Mouse (Mus musculus): Measurements from ENCODE around the gene Khdc3.

DNA sequence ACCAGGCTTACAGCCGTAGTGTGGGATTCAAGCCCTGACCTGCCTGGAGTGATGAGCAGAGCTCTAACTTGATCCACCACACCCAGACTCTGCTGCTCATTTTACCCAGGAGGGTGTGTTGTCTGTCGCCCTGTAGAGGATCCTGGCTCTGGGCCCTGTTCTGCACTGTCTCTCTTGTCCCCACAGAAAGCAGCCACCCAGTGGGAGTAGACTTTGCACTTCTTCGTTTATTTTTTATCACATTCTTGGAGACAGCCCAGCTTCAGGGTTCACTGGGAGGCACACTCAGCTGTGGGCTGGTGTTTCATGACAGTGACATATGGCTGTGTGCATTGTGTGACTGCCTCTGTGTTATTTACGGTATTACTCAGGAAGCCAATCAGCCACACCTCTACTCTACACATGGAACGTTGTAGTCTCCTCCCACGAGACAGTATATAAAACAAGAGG is 33.4 kb upstream of the Khdc3 start:
- TF ChIP-seq MEF2A (IDR thresholded peaks at IDR 0.05; ENCODE audit: extremely low read depth, insufficient replicate concordance, low read depth, low read length, poor library complexity, severe bottlenecking) (no peak), EP300 (IDR thresholded peaks at IDR 0.05; ENCODE audit: low read depth in 1 of 2, low read length in 2 of 2) (no peak), POLR2A (IDR thresholded peaks at IDR 0.05; ENCODE audit: control insufficient read depth in 1 of 2, insufficient read depth in 1 of 2, low read depth in 1 of 2, low read length in 2 of 2, poor library complexity in 1 of 2) (no peak), GABPA (IDR thresholded peaks at IDR 0.05; ENCODE audit: low read depth, low read length) (no peak), BHLHE40 (IDR thresholded peaks at IDR 0.05; ENCODE audit: borderline replicate concordance, low read depth, low read length) (no peak), CTCF (IDR thresholded peaks at IDR 0.05 in 2 of 3, conservative IDR thresholded peaks at IDR 0.05 in 1 of 3; ENCODE audit: control insufficient read depth in 1 of 3, insufficient read depth in 1 of 3, low read depth in 2 of 3, low read length in 3 of 3, poor library complexity in 1 of 3, severe bottlenecking in 1 of 3) (no peak), USF1 (IDR thresholded peaks at IDR 0.05; ENCODE audit: low read depth, low read length) (no peak), KAT2A (conservative IDR thresholded peaks at IDR 0.05; ENCODE audit: low read depth, low read length) (no peak), MAFK (IDR thresholded peaks at IDR 0.05; ENCODE audit: borderline replicate concordance, low read depth, low read length) (no peak)

Measured in MEL (cell line).